Mouse (Mus musculus): Measurements from ENCODE around the gene Mcrip1. TPM values are rescaled to one million over a fixed set of nuclear protein-coding genes. Genes with fewer than 3 reads are reported as not detected.

Gene Mcrip1
- polyA plus RNA-seq, 1 experiment from 2014 or later, result 244 TPM

DNA sequence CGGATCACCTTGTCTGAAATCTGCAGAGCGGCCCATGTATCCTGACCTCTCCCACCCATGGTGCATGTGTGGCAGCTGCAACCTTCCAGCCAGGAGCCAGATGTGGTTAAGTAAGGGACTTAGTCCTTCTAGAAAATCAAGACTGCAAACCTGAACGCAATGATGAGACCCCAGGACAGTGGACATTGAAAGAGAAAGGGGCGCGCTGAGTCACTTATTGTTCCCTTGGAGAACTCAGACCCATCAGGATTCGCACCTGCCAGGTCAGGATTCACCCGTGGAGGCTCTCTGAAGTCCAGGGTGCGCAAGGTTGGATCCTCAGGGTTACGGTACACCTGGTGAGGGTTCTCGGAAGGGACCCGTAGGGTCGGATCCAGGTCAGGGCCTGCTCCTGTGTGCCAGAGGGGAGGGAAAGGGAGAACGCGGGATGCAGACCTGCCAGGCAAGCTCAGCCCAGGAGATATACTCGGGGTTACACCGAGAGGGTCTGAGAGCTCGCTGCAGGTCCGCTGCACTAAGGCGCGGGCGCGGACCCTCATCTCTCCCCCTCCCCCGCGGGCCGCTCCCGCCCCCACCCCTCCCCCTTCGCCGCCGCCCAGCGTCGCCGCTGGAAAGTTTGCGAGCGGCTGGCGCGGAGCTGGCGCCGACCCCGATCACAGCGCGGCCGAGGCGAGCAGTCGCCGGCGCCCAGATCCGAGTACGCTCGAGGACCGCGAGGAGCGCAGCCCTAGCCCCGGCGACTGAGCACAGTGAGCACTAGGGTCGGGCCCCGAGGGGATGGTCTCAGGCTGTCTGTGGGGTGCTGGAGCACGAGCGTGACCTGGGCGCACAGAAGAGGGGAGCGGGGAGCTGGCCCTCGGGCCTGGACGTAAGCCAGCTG is 19.2 kb downstream of the Mcrip1 start, which contains the start of gene Gcgr:
TSS of gene Gcgr (plus strand) at position 615 of the 880 bp plus-strand sequence.
- DNase-seq (ENCODE audit: low spot score), result peak; percentile 26
- no peak within 1 kb of the TSS for H3K27ac ChIP-seq (ENCODE audit: low read depth, low read length)

DNA sequence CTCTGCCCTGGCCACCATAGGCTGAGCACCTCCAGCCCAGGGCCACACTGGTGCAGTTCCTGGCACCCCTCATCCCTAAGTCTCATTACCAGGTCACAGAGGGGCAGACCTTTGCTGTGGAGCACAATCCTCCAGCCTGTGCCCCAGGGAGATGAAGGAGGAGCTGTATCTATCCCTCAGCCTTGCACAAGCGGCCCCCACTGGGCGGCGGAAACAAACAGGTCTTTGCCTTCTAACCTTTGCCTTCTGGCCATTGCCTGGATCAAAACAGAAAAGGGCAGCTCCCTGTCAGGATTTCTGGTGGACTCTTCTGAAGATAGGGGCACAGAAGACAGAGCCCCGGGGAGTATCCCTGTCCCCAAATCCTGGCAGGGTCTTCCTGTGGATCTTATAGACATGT is 20.6 kb downstream of the Mcrip1 start:
- DNase-seq (ENCODE audit: low spot score), result no peak

More for the DNA sequence above, 19.2 kb downstream of the Mcrip1 start, which contains the start of gene Gcgr:
- H3K36me3 ChIP-seq (ENCODE audit: control insufficient read depth, insufficient read depth, low read length), result no peaks in the 10 kb centered on the region
- no peaks in the 10 kb centered on the region for H3K4me1 ChIP-seq (ENCODE audit: control insufficient read depth, insufficient read depth, low read length)
- H3K27me3 ChIP-seq (ENCODE audit: control insufficient read depth, insufficient read depth, low read length), result peaks cover 50% of the 10 kb centered on the region
- H3K9ac ChIP-seq (ENCODE audit: low read length), result peak within 1 kb of the TSS; percentile 37
- ATAC-seq (ENCODE audit: insufficient read depth, low FRiP score, low TSS enrichment), result no peak
- H3K4me3 ChIP-seq (ENCODE audit: low read depth, low read length), result peak within 1 kb of the TSS; percentile 30
- WGBS, result 8% methylated on average over 48 of the region's 62 CpGs
- peak within 1 kb of the TSS; percentile 47 for H3K4me2 ChIP-seq (ENCODE audit: low read depth)
- H3K9me3 ChIP-seq (ENCODE audit: control insufficient read depth, low read length), result no peaks in the 10 kb centered on the region

DNA sequence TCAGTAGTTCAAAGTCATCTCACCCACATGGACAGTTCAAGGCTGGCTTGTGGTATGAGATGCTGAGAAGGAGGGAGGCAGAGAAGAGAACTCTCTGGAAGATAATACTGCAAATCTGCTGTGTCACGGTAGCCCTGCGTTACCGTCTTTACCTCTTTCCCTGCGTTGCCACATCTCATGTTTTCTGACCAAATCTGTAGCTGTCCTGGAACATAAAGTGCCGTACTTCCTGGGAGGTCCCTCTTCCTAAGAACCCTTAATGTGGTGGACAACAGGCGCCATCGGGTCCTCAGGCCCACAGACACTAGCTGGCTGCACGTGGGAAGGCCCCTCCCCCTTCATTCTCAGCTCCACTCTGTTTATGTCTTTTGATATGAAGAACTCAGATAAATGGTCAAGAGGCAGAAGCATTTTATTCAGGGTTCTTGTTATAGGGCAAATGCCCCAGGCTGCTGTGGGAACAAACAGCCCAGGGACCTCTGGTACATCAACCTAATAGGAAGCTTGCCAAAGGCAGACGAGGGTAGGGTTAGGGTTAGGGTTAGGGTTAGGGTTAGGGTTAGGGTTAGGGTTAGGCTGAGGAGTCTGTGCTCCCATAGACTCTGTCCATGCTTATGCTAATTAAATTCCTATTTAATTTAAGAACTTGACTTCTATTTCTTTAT is 21.7 kb downstream of the Mcrip1 start:
- H3K9ac ChIP-seq (ENCODE audit: low read length), result no peak overlapping the region
- no peak overlapping the region for H3K4me3 ChIP-seq (ENCODE audit: low read depth, low read length)
- H3K4me2 ChIP-seq (ENCODE audit: low read depth), result no peak overlapping the region
- H3K27ac ChIP-seq (ENCODE audit: low read depth, low read length), result no peak overlapping the region
- 82% methylated on average over 9 of the region's 9 CpGs for WGBS
- no peaks in the 10 kb centered on the region for H3K4me1 ChIP-seq (ENCODE audit: control insufficient read depth, insufficient read depth, low read length)
- peaks cover 46% of the 10 kb centered on the region for H3K27me3 ChIP-seq (ENCODE audit: control insufficient read depth, insufficient read depth, low read length)
- no peak for ATAC-seq (ENCODE audit: insufficient read depth, low FRiP score, low TSS enrichment)
- no peaks in the 10 kb centered on the region for H3K36me3 ChIP-seq (ENCODE audit: control insufficient read depth, insufficient read depth, low read length)
- H3K9me3 ChIP-seq (ENCODE audit: control insufficient read depth, low read length), result no peaks in the 10 kb centered on the region
- no peak for DNase-seq (ENCODE audit: low spot score)

More for the DNA sequence above, 20.6 kb downstream of the Mcrip1 start:
- Histone ChIP-seq H3K36me3 (ENCODE audit: control insufficient read depth, insufficient read depth, low read length) (no peaks in the 10 kb centered on the region), H3K27ac (ENCODE audit: low read depth, low read length) (no peak overlapping the region), H3K4me3 (ENCODE audit: low read depth, low read length) (no peak overlapping the region), H3K9ac (ENCODE audit: low read length) (no peak overlapping the region), H3K4me2 (ENCODE audit: low read depth) (no peak overlapping the region), H3K4me1 (ENCODE audit: control insufficient read depth, insufficient read depth, low read length) (no peaks in the 10 kb centered on the region), H3K9me3 (ENCODE audit: control insufficient read depth, low read length) (no peaks in the 10 kb centered on the region), H3K27me3 (ENCODE audit: control insufficient read depth, insufficient read depth, low read length) (peaks cover 50% of the 10 kb centered on the region)
- WGBS, result 61% methylated on average over 4 of the region's 4 CpGs
- no peak for ATAC-seq (ENCODE audit: insufficient read depth, low FRiP score, low TSS enrichment)

DNA sequence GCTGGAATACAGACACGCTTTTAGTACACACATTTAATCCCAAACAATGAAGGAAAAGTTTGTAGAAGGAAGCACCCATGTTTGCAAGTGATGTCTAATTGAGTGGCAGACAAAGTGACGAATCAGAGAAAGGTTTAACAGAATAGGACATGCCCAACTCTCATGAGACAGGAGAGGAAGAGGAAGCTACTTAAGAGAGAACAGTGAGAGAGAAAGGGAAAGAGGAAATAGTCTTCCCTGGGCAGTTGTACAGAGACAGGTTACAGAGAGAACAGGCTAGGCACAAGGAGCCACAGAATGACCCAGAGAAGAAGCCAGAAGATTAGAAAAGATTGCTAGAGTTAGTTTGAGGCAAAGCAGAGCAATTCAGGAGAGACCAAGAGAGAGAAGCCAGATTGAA is 23.6 kb downstream of the Mcrip1 start:
- Histone ChIP-seq H3K9ac (ENCODE audit: low read length) (no peak overlapping the region), H3K4me2 (ENCODE audit: low read depth) (no peak overlapping the region), H3K36me3 (ENCODE audit: control insufficient read depth, insufficient read depth, low read length) (no peaks in the 10 kb centered on the region), H3K4me1 (ENCODE audit: control insufficient read depth, insufficient read depth, low read length) (no peaks in the 10 kb centered on the region), H3K9me3 (ENCODE audit: control insufficient read depth, low read length) (no peaks in the 10 kb centered on the region), H3K4me3 (ENCODE audit: low read depth, low read length) (no peak overlapping the region), H3K27me3 (ENCODE audit: control insufficient read depth, insufficient read depth, low read length) (peaks cover 28% of the 10 kb centered on the region), H3K27ac (ENCODE audit: low read depth, low read length) (no peak overlapping the region)
- DNase-seq (ENCODE audit: low spot score), result no peak
- 79% methylated on average over 2 of the region's 2 CpGs for WGBS
- no peak for ATAC-seq (ENCODE audit: insufficient read depth, low FRiP score, low TSS enrichment)

DNA sequence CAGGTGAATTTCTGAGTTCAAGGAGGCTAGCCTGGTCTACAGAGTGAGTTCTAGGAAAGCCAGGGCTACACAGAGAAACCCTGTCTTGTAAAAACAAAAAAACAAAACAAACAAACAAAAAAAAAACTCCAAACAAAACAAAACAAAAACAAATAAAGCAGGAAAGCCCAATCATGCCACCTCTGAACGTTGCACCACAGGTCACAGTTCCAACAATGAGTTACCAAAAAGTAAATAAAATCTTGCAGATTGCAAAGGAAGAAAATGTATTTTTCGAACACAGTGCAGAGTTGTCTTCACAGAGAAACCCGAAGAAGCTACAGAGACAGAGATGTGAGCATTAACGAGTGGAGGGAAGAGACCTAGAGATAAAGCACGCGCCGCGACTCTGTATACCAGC is 26.9 kb downstream of the Mcrip1 start:
- ATAC-seq (ENCODE audit: insufficient read depth, low FRiP score, low TSS enrichment) (no peak), DNase-seq (ENCODE audit: low spot score) (no peak)
- H3K27me3 ChIP-seq (ENCODE audit: control insufficient read depth, insufficient read depth, low read length), result no peaks in the 10 kb centered on the region
- no peak overlapping the region for H3K27ac ChIP-seq (ENCODE audit: low read depth, low read length)
- H3K4me3 ChIP-seq (ENCODE audit: low read depth, low read length), result no peak overlapping the region
- peaks cover 3% of the 10 kb centered on the region; the same call in 1 of the 2 replicates for H3K4me1 ChIP-seq (ENCODE audit: control insufficient read depth, insufficient read depth, low read length)
- H3K9ac ChIP-seq (ENCODE audit: low read length), result no peak overlapping the region
- no peaks in the 10 kb centered on the region for H3K36me3 ChIP-seq (ENCODE audit: control insufficient read depth, insufficient read depth, low read length)
- H3K4me2 ChIP-seq (ENCODE audit: low read depth), result no peak overlapping the region
- WGBS, result 87% methylated on average over 8 of the region's 8 CpGs
- H3K9me3 ChIP-seq (ENCODE audit: control insufficient read depth, low read length), result no peaks in the 10 kb centered on the region

DNA sequence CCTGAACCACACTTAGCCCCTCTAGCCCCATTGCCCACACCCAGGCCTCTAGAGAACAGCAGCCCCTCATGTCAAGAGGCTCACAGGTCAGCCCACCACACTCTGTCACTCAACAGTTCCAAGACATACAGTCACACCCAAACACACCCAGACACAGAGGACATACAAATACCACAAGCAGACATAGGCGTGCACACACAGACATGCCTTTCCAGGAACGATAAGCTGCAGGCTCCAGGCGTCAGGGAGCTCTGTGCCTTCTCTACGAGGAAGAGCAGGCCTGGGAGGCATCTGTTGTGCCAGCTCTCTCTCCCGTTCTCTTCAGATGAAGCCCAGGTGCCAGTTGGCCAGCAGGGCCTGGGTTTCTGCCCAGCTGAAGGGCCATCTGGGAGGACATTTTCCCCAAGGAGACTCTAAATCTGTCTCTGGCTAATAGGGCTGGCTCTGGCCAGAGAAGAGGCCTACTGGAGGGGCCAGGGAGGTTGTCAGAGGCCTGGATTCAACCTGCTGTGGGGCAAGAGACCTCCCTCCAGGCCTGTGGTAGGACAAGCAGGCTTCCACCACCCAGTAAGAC is 28.5 kb downstream of the Mcrip1 start:
- Histone ChIP-seq H3K9me3 (ENCODE audit: control insufficient read depth, low read length) (no peaks in the 10 kb centered on the region), H3K27ac (ENCODE audit: low read depth, low read length) (no peak overlapping the region), H3K4me1 (ENCODE audit: control insufficient read depth, insufficient read depth, low read length) (peaks cover 3% of the 10 kb centered on the region; the same call in 1 of the 2 replicates), H3K4me3 (ENCODE audit: low read depth, low read length) (no peak overlapping the region), H3K4me2 (ENCODE audit: low read depth) (no peak overlapping the region), H3K36me3 (ENCODE audit: control insufficient read depth, insufficient read depth, low read length) (no peaks in the 10 kb centered on the region), H3K27me3 (ENCODE audit: control insufficient read depth, insufficient read depth, low read length) (no peaks in the 10 kb centered on the region), H3K9ac (ENCODE audit: low read length) (no peak overlapping the region)
- DNase-seq (ENCODE audit: low spot score), result no peak
- no peak for ATAC-seq (ENCODE audit: insufficient read depth, low FRiP score, low TSS enrichment)
- WGBS, result 86% methylated on average over 5 of the region's 5 CpGs

DNA sequence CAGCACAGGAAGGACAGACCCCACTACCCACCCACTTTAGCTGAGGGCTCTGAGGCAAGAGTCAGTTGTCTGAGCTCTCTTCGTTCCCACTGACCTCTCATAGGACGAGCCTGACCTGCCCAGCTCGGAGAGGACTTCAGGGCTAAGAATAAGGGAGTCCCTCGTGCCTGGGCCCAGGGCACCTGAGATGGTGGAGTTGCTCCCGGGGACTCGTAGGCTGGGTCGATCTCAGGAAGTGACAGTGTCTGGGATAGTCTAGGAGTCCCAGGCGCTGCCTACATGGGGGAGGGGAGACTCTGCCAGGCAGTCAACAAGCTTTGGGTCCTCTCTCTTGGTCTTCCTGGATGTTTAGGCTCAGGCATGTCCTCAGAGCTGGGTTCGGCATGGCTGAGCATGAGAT is 29.0 kb downstream of the Mcrip1 start:
- ATAC-seq (ENCODE audit: insufficient read depth, low FRiP score, low TSS enrichment), result no peak
- no peaks in the 10 kb centered on the region for H3K36me3 ChIP-seq (ENCODE audit: control insufficient read depth, insufficient read depth, low read length)
- WGBS, result 75% methylated on average over 9 of the region's 9 CpGs

DNA sequence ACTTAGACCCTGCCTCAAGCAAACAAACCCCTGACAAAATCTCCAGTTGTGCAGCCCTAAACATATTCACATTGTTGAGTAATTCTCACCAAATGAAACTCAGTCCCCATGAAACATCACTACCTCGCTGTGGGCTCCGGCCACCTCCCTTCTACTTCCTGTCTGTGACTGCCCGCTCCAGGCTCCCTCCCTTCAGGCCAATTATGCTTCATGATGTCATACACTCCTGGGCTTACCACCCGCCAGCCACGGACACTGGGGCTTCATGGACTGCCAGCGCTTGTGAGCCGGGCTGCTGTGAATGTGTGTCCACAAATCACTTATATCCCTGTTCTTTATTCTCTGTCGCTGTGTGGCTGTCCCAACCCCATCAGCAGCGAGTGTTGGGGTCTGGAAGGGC is 29.8 kb downstream of the Mcrip1 start:
- DNase-seq (ENCODE audit: low spot score) (peak; percentile 25), ATAC-seq (ENCODE audit: insufficient read depth, low FRiP score, low TSS enrichment) (no peak)
- Histone ChIP-seq H3K27me3 (ENCODE audit: control insufficient read depth, insufficient read depth, low read length) (no peaks in the 10 kb centered on the region), H3K4me1 (ENCODE audit: control insufficient read depth, insufficient read depth, low read length) (peaks cover 3% of the 10 kb centered on the region; the same call in 1 of the 2 replicates), H3K9ac (ENCODE audit: low read length) (no peak overlapping the region), H3K36me3 (ENCODE audit: control insufficient read depth, insufficient read depth, low read length) (no peaks in the 10 kb centered on the region), H3K4me3 (ENCODE audit: low read depth, low read length) (no peak overlapping the region), H3K4me2 (ENCODE audit: low read depth) (no peak overlapping the region), H3K27ac (ENCODE audit: low read depth, low read length) (no peak overlapping the region), H3K9me3 (ENCODE audit: control insufficient read depth, low read length) (no peaks in the 10 kb centered on the region)
- WGBS, result 57% methylated on average over 9 of the region's 9 CpGs

More for the DNA sequence above, 29.0 kb downstream of the Mcrip1 start:
- H3K27ac ChIP-seq (ENCODE audit: low read depth, low read length), result no peak overlapping the region
- no peak overlapping the region for H3K4me2 ChIP-seq (ENCODE audit: low read depth)
- no peak overlapping the region for H3K9ac ChIP-seq (ENCODE audit: low read length)
- no peak for DNase-seq (ENCODE audit: low spot score)
- H3K9me3 ChIP-seq (ENCODE audit: control insufficient read depth, low read length), result no peaks in the 10 kb centered on the region
- peaks cover 3% of the 10 kb centered on the region; the same call in 1 of the 2 replicates for H3K4me1 ChIP-seq (ENCODE audit: control insufficient read depth, insufficient read depth, low read length)
- H3K4me3 ChIP-seq (ENCODE audit: low read depth, low read length), result no peak overlapping the region
- H3K27me3 ChIP-seq (ENCODE audit: control insufficient read depth, insufficient read depth, low read length), result no peaks in the 10 kb centered on the region

Measured in neural tube, embryonic 11.5 days (tissue).